Mouse (Mus musculus): ENCODE measurements around the gene Btaf1.

Btaf1 gene

DNA sequence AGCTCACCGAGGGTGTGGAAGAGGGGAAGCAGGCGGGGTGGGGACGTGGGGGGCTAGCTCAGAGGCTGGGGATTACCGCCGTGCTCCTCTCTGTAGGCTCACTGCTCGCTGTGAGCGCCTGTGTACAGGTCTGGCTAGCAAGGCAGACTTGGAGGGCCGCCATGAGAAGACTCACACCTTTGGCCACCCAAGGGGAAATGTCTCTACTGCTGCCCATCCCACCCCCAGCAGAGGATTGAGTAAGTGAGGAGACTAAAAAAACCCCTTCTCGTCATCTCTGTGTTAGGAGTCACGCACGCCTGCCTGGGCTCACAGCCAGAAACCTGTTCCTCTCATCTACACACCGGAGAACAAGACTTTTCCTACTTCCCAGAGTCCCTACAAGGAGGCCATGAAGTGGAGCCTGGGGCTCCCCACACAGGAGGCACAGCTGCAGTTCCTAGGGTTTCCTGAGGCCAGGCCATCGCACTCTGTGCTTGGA is 100.0 kb downstream of the Btaf1 start:
- DNase-seq = no peak

DNA sequence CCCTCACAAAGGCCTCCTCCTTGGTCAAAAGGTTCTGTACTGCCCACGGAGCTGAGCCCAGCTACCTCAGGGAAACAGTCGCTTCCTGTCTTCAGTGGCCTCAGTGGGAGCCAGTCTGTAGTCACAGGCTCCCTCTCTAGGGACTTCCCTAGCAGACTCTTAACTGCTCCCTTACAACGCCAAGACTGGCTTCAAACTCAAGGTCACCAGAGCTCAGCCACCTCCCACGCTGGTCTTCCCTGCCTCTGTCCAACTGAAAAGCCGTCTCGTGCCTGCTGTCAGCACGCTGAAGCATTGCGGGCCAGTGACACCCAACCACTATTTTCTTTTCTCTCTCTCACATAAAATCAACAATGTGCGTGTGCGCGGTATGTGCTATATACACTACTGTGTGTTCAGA is 100.5 kb downstream of the Btaf1 start:
- DNase-seq = no peak

DNA sequence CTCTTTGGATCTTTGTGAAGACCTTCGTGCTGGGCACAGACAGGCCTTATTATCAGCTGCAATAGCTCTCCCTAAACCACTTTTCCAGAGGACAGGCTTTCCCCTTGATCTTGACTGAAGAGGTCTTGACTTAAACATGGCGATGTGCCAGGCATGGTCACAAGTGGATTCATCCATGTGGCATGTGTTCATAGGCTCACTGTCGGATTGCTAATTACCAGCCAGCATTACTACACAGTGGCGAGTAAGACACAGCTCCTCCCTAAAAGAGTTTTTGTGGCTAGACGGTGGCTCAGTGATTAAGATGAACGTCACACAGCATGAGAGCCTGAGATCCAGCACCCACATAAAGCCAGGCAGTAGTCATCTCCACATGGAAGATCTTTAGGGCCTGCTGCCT is 103.9 kb downstream of the Btaf1 start:
- DNase-seq = no peak

DNA sequence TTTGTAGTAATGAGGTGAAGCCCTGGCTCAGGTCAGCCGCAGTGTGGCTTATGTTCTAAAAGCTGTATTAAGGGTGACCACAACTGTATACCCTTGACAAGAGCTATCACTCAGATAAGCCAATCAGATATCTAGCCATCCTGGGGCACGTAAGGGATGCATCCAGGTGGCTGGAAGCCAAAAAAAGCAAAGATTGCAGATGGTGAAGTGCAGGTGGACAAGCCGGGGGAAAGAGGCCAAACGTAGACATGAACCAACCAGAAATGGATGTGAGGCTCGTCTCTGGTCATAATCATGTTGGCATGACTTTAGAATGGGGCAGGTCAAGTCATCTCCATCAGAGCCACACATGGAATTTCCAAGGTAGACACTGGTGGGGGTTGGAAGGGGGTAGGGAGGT is 105.6 kb downstream of the Btaf1 start:
- no peak for DNase-seq

DNA sequence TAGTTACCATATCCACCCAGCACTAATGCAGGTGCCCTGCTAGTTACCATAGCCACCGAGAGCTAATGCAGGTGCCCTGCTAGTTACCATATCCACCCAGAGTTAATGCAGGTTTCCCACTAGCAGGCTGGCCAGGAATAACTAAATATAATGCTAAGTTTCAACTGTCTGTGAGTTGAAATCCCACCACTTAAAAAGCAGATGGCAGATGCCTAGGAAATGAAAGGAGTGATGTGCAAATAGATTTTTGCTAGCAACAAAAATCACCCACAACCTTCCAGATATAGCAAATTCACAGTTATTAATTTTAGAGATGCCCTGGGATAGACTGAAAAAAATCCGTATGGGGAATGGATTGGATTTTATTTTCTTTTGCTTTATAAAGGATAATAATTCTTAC is 106.5 kb downstream of the Btaf1 start:
- no peak for DNase-seq

DNA sequence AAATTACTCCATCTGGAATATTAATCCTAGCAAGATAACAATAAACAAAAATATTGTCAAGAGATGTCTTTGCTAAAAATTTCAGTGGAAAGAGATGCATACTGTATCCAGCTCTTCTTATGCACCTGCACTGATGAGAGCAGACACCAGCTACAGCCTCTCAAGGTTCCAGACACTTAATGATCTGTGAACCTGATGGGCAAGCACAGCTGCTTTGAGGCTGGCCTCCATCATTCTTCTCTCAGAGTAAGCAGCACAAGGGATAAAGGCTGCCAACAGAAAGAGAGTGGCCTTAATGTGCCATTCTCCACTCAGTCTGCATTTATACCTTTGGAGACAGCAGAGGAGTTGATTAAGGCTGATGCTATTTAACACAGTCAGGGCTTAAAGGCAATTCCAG is 115.0 kb downstream of the Btaf1 start:
- DNase-seq = no peak

DNA sequence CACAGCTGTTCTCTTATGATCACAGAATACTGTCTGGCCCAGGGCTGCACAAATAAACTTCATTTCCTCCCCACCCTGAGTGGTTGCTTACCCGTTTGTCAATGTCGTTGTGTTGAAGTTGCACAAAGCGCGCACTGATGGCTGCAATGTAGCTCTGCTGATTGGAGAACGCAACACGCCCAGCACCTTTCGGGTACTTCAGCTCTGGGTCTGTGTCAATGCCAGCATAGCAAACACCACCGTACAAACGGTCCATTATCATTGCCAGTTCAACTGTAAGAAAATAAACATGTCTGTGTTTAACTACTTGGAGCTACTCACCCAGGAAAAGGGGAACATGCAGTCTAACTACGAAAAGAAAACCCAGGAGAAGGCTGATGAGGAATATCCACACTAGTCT is 118.6 kb downstream of the Btaf1 start:
- DNase-seq = no peak

DNA sequence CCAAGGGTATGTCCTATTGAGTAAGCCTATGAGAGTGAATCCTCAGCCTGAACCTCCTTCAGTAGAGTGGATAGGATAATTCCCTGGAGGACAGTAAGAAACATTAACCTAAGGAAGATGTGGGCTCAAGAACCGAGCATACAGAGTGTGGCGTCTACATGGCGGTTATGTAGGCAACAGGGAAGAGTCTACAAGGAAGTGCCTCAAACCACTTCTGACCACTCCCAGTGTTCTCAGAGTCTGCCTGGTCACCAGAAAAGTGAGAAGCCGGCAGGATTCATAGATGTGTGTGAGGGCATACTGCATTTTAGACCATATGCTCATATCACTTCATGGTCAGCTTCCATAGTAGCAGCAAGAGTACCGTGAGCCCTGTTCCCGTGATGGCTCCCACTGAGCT is 122.6 kb downstream of the Btaf1 start:
- DNase-seq = no peak

DNA sequence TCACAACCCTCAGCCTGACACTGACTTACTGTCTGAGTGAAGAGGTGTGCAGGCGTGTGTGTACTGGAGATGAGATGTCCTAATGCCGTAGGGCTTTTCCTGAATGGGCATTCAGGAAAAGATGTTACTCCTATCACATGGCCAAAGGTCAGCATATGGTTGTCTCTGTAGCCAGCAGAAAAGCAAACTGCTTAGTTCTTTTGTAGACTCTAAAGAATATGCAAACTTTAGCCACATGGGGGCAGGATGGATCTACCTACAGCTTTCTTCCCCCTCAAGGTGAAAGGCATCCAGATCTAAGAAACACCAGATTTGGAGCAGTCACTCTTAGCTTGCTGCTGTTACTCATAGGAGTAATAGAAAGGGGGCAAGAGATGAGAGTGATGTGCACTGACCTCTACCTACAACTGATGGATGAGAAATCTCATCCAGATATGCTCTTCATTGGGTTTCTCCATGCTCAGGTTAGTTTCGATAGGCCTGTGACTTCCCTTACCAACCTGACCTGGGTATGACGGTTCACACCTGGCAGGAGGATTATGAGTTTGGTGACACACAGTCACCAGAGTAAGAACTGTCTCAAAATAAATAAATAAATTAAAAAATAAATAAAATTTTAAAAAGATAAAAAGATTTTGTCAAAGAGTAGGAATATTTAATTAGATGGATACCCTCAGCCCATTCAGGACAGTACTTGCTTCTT is 124.9 kb downstream of the Btaf1 start:
- DNase-seq = peak; percentile 7

DNA sequence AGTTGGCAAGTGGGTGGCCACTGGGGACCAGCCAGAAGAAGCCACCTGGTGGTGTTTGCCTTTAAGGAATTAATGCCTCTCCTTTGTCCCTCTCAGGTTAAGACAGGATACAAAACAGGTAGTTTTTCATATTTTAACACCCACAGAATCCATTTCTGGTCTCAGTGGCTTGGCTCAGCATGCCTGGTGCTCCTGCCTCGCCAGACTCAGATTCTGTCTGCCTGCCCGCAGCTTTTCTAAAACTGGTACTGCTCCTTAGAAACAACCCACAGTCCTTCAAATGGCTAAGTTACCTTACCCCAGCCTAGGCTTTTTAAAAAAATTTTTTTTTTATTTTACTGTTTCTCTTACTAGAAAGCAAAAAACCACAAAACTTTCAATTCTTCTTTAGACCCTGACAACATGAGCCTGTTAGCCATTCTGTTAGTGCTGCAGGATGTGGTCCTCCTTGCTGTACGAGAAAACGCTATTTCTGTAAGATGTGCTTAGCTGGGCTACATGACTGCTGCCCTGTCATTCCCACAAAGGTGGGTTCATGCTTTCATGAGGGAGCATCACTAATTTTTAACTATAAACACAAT is 130.2 kb downstream of the Btaf1 start:
- DNase-seq = no peak

DNA sequence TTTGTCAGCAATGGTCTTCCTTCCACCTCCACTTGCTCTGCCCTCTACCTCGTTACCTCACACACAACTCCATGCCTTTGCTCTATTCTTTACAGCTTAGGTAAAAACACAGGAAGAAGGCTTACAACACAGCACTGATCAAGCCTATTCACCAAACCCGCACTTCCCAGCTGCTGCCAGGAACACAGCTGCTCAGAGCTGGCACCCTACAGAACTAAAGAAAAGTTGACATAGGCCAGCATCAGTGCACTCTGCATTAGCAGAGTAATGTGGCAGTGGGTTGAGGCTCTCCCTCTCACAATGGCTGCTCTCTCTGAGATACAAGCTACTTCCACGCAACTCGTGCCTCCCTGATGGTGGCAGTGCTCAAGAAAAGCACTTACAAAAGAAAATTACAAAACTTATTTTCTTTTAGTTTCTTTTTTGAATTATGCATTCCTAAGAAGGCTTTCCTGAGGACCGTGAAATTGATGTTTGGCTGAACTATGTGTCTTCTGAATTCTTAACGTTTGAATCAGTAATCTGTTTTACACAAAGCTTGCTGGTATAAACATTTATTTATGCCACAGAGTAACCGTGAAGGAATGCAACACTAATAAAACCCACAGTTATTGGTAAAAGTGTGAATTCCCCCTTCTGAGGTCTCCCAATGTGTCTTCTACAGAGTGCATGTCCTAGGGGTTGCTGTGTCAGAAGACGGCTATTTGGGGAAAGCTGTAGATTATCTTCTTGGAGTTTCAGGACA is 131.5 kb downstream of the Btaf1 start:
- no peak for DNase-seq

DNA sequence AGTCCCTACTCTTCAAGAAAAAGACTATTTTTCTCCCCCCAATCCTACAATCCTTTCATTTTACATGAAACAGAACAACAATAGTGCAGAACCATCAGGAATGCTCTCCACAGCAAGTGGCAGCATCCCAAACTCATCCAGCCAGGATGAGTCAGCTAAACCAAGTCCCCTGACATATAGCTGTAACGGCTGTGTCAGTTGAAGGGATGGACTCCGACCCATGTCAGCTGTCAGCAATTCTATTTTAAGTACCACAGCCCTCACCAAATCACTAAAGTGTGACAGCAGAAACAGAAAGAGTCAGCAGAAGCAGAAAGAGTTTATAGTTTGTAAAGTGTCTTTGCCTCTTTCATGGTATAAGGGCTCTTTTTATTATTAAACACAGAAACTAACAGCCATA is 133.7 kb downstream of the Btaf1 start:
- DNase-seq = no peak

DNA sequence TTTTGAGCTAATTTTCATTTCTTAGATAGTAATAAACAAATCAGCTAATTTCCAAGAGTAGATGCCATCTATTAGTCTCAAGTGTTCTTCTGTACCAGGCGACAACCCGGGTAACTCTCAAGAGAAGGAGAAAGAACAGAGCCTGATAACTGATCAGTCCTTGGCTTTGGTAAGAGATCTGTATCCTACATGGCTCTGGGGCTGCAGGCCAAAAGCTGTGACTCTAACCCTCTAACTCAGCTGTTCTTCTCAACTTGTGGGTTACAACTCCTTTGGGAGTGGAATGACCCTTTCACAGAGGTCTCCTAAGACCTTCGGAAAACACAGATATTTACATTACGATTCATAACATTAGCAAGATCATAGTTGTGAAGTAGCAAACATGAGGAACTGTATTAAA is 134.2 kb downstream of the Btaf1 start:
- no peak for DNase-seq
